Mouse (Mus musculus): ENCODE results near the gene 5730455P16Rik.
A peak's percentile ranks its signal among the peaks of the same experiment; 100 is the strongest.

GRCm38 (mm10) chr11:80383019-80383625 is 5.3 kb upstream of the 5730455P16Rik start, which contains the start of gene Zfp207:
- TF ChIP-seq CTCF (IDR thresholded peaks at IDR 0.05; ENCODE audit: borderline replicate concordance, extremely low read depth, insufficient read depth, insufficient read length) (no peak), POLR2A (IDR thresholded peaks at IDR 0.05; ENCODE audit: borderline replicate concordance, extremely low read depth, insufficient read depth, insufficient read length, poor library complexity, severe bottlenecking) (peak; percentile 93; the same call in 1 of the 2 replicates)

Measured in brain, embryonic 14.5 days (tissue).